Mouse (Mus musculus) thymus, postnatal 25 days (tissue): ENCODE results near the gene Abca7.
A peak's percentile ranks its signal among the peaks of the same experiment; 100 is the strongest.

Source experiments
- DNase-seq: peaks from one replicate; pipeline ENCODE4 v3.0.0; 2022

Gene Abca7

GRCm38 (mm10) chr10:79995636-79996035 is 658 bp upstream of the Abca7 start:
- no peak for DNase-seq

GRCm38 (mm10) chr10:79997034-79997760 is 903 bp downstream of the Abca7 start:
- peak; percentile 81 for DNase-seq

DNA sequence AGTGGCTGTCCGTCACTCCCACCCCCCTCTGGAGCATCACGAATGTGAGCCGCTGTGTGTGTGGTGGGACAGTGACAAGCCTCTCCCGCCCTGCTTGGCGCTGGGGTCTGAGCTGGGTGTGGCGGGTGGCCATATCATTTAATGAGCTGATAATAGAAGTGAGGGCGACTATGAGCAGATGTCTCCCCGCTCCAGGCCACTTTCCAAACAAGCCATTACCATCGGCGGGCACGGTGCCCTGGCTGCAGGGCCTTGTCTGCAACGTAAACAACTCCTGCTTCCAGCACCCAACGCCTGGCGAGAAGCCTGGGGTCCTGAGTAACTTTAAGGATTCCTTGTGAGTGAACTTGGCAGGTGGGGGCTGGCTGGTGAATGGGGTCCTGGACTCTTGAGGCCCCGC is 1.5 kb downstream of the Abca7 start:
- no peak for DNase-seq

DNA sequence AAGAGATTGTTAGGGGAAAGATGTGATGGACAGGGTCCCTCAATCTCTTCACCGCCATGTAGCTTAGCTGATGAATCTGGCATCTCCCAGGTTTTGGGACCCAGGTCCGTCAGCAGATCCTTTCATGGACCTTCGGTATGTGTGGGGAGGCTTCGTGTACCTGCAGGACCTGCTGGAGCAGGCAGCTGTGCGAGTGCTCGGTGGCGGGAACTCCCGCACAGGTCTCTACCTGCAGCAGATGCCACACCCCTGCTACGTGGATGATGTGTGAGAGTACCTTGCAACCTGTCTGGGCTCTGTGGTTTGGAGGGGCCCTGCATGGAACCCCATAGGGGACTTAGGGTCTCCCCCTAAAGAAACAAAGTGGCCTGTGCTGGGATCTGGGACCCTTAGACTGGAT is 5.7 kb downstream of the Abca7 start:
- DNase-seq: no peak

- DNase-seq: no peak
Measured at GRCm38 (mm10) chr10:80002829-80003228, 6.5 kb downstream of the Abca7 start.

DNA sequence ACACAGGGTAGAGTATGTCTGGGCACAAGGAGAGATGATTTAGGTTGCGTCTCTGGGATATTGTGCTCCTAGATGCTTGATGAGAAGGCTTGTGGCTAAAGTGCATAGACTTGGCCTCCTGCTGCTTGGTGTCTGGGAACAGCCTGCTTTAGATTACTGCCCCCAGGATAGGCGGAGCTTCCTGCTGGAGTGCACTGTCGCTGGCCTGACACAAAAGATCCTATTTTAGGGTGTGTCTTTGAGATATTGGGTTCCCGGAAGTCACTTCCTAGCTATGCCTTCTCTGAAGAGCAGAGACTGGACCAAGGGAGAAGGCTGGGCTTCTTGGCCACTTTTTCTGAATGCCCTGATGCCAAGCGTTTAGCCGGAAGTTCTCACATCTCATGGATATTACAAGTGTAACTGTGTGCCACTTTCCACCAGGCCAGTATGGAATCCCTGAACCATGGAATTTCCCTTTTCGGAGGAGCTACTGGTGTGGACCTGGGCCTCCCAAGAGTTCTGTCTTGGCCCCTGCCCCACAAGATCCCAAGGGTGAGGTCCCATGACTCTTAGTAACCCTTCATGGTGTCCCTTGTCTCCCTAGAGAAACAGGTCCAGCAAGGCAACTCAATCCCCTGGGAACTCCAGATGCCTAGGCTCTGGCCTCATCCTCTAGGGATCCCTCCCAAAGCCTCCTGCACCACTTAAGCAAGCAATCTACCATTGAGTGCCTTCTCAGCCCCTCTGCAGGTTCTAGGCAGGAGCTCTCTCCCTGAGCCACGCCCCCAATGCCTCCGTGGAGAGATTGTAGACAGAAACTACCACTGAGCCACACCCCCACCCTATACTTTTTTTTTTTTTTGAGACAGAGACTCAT is 7.3 kb downstream of the Abca7 start:
- no peak for DNase-seq

DNA sequence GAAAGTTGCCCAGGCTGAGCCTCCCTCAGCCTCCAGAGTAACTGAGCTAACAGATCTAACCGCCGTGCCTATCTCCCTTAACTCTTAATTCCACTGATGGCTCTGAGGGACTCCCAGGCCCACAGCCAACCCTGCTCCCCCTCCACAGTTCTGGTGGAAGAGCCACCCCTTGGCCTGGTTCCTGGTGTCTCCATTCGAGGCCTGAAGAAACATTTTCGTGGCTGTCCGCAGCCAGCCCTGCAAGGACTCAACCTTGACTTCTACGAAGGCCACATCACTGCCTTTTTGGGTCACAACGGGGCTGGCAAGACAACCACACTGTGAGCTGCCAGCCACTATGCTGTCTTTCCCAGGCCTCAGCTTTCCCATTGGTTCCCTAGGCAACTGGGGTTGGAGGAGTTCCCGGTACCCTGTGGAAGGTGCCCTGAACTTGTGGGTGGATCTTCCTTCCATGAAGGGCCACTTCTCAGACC is 8.0 kb downstream of the Abca7 start:
- no peak for DNase-seq

DNA sequence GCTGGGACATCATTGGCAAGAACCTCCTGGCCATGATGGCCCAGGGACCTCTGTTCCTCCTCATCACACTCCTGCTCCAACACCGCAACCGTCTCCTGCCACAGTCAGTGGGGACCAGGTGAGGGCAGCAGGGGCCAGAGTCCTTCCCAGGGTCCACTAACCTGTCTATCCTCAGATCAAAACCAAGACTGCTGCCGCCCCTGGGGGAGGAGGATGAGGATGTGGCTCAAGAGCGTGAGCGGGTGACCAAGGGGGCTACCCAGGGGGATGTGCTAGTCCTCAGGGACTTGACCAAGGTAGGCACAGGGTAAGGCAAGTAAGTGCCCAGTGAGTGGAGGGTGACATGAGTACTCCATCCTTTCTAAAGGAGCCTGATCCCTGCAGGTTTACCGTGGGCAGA is 15.4 kb downstream of the Abca7 start:
- no peak for DNase-seq

GRCm38 (mm10) chr10:80013609-80014008 is 17.3 kb downstream of the Abca7 start:
- no peak for DNase-seq

DNA sequence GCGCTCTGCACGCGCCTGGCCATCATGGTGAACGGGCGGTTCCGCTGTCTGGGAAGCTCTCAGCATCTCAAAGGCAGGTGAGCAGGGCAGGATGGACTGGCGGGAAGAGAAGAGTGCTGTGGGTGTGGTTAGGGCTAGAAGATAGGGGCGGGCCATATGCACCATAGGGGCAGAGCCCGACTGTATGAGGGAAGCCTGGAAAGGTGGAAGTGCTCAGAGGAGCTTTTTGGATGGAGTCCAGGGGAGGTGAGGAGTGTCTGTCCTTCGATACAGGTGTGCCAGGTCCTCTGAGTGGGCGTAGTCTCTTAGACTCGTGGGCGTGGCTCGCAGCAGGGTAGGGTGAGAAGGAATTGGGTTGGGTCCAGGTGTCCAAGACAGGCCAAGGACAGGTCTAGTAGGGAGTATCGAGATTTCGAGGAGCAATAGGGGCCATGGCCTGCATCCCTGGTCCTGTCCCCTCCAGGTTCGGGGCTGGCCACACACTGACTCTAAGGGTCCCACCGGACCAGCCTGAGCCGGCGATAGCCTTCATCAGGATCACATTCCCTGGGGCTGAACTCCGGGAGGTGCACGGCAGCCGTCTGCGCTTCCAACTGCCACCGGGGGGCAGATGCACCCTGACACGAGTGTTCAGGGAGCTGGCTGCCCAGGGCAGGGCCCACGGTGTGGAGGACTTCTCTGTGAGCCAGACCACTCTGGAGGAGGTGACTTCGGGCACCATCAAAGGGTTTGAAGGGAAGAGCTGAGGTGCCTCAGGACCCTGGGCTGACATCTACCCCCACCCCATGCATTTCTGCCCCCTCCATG is 18.4 kb downstream of the Abca7 start:
- DNase-seq: peak; percentile 57

GRCm38 (mm10) chr10:80015583-80015982 is 19.3 kb downstream of the Abca7 start:
- no peak for DNase-seq

GRCm38 (mm10) chr10:80016511-80016910 is 20.2 kb downstream of the Abca7 start, which contains the start of gene Arhgap45:
Arhgap45 (plus strand) TSS chr10:80016653.
- peak; percentile 89 for DNase-seq

DNA sequence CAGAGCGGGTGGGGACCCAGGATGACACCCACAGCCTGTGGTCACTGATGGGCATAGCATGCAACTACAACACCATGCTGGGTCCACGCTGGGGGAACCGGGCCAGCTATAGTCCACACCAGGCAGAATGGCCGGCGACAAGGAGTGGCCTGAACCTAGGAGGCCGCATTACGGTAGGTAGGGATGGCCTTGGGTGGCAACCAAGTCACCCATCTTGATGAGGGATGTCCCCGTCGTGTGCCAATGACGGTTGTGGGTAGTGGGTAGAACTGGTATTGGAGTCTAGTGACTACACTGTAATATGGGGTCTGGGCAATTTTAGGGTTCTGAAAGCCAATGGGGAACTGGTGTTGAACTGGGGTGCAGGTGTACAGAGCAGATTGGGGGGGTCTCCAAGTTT is 20.6 kb downstream of the Abca7 start:
- DNase-seq: no peak

- peak; percentile 97 for DNase-seq
Measured at GRCm38 (mm10) chr10:80017361-80017760, 21.1 kb downstream of the Abca7 start.

DNA sequence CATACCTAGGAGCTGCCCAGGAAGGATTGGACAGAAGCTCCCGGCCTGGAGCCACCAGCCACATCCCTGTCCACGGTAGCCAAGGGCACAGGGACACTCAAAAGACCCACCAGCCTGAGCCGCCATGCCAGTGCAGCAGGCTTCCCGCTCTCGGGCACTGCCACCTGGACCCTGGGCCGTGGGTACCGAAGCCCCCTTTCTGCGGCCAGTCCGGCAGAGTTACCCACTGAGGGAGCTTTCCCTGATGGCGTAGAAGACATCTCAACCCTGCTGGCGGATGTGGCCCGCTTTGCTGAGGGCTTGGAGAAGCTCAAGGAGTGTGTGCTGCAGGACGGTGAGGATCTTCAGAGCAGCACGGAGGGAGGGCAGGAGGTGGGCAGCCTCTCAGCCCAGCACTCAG is 21.5 kb downstream of the Abca7 start:
- peak; percentile 75 for DNase-seq

- DNase-seq: peak; percentile 75
Measured at GRCm38 (mm10) chr10:80018739-80019297, 22.5 kb downstream of the Abca7 start.

DNA sequence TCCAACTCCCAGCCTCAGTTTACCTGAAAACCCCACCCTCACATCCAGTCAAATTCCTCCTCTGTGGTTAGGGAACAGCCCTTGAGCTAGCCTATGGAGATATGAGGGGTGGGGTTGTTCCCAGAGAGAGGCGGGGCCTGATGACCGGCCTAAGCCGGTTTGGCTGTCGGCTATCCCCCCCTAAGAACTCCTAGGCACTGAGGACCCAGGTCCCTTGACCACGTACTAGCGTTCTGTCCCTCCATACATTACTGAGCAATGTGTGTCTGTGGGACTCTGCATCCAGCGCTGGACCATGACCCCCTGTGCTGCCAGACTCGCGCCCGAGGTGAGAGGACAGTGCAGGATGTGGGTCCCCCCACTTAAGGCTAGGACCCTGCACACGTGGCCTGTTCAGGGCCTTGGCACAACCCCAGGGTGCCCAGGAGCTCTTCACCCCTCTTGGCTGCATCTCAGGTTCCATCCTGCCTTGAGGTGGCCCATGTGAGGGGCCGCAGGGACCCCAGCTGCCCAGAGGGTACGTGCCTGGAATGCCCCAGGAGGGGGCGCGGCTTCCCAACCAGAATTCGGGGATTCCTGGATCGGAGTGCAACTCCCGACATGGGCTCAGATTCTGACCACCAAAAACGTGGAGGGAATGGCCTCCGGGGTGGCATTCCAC is 23.3 kb downstream of the Abca7 start:
- no peak for DNase-seq

DNA sequence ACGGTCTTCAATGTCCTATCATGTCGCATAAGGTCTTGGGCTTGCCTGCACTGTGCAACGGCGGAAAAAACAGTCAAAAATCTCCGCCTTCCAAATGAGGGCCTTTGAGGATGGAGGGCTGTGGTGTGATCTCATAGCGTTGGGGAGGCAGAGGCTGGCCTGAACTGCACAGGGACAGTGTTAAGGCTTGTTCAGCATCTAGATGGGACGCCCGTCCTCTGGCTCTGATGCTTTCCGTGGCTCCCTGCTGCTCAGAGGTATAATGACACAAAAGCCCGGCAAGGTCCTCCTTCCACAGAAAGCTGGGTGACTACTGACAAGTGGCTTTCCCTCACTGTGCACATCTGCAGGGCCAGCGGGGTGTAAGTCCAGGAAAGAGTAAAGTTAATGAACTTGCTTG is 23.9 kb downstream of the Abca7 start:
- no peak for DNase-seq

DNA sequence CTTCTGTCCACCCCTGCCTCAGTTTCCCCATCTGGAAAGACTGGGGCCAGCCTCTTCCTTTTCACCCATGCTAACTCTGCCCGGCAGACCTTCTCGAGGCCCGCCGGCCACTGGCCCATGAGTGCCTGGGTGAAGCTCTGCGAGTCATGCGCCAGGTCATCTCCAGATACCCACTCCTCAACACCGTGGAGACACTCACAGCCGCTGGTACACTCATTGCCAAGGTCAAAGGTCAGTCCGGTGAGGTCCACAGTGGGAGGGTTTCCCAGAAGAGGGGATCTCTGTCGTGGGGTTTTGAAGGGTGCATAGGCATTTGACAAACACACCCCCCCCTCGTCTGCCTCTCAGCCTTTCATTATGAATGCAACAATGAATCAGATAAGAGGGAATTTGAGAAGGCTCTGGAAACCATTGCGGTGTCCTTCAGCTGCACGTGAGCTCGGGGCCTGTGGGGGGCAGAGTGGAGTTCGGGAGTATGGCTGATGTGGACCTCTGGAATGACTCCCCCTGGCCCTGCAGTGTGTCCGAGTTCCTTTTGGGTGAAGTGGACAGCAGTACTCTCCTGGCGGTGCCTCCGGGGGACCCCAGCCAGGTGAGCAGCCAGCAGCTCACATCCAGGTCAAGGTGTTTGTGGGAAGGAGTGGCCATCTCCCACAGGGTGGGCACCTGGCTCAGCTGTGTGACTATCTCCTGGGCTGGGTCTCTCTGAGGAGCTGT is 24.5 kb downstream of the Abca7 start:
- no peak for DNase-seq

DNA sequence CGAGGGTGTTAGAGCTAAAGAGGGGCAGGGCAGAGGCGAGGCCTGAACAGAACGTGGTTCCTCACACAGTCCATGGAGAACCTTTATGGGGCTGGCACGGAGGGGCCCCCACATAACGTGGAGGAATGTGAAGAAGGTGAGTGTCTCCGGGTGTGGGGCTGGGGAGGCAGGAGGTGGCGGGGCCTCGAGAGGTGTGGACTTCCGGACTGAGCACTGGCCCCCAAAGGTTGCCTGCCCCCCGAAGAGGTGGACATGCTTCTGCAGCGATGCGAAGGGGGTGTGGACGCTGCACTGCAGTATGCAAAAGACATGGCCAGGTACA is 25.0 kb downstream of the Abca7 start:
- no peak for DNase-seq

GRCm38 (mm10) chr10:80022164-80022563 is 25.9 kb downstream of the Abca7 start:
- peak; percentile 68 for DNase-seq

DNA sequence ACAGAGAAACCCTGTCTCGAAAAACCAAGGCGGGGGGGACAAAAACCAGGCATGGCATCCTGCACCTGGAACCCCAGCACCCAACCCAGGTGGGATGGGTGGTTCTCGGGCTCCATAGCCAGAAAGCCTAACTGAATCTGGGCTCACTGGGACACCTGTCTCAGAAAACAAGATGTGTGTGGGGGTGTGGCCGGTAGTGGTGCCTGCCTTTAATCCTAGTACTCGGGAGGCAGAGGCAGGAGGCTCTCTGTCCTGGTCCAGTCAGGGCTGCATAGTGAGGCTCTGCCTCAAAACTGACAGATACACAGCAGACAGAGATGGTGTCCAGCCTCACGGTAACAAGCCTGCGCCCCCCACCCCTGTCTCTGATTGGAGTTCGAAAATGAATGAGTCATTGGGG is 26.5 kb downstream of the Abca7 start:
- DNase-seq: no peak
